22 mouse cellular contexts compared by ENCODE assay signal in the genomic region with DNA sequence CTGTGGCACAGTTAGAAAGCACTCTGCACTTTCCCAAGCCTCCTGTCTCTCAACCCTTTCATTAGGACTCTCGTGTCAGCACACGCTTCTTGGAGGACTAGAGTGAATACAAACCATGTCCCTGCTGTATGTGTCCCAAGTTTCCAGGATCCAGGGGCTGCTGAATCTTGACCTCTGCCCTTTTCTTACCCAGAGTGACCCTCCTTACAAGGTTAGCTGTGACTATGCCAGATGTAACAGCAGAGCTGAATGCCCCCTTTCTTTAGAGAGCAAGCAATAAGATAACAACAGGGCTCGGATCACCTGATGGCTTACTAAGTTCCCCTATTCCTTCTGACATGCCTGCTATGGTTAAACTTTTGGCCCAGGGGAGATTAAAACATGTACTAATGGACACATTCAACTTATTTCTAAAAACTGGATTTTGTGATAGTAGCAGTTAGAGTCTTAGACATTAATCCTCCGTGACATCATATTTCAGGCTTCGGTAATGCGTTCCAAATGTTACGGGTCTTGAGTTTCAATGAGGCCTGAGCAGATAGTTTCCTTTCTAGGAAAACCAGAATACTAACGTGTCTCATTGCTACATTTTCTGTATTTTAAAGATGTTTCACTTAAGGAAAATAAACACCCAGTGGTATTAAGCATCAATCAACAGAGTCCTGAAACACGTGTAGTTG.
DNase-seq lines count a peak whose midpoint lies in the region; ATAC-seq and TF ChIP-seq lines count a peak whose summit lies in the region.
"Had no signal": no experiment of that assay in that cellular context is flagged by ENCODE, and none has a peak within 500 bp of the region (broad histone marks: within the 10 kb centered on the region; RNA-seq: fewer than 3 reads in every experiment).

No protein-coding gene starts in this region.

- H3K36me3 ChIP-seq in hindbrain, embryonic 14.5 days (replicated peaks; ENCODE audit: control insufficient read depth, insufficient read depth): no peaks in the 10 kb centered on the region
- no peaks in the 10 kb centered on the region for H3K36me3 ChIP-seq in hindbrain, embryonic 13.5 days
- H3K36me3 ChIP-seq in embryonic facial prominence, embryonic 11.5 days (replicated peaks; ENCODE audit: control insufficient read depth, insufficient read depth, low read depth, low read length): no peaks in the 10 kb centered on the region
- H3K36me3 ChIP-seq in limb, embryonic 14.5 days (ENCODE audit: control insufficient read depth, insufficient read depth, low read length): no peaks in the 10 kb centered on the region
- no peaks in the 10 kb centered on the region for H3K36me3 ChIP-seq in forebrain, embryonic 13.5 days (ENCODE audit: poor library complexity, severe bottlenecking)
- H3K36me3 ChIP-seq: embryonic facial prominence, embryonic 13.5 days; heart, embryonic 10.5 days had no signal

- no peak overlapping the region for H3K27ac ChIP-seq in hindbrain, embryonic 14.5 days
- H3K27ac ChIP-seq in hindbrain, embryonic 13.5 days: no peak overlapping the region
- H3K27ac ChIP-seq in embryonic facial prominence, embryonic 11.5 days (replicated peaks; ENCODE audit: low read depth, low read length): no peak overlapping the region
- no peak overlapping the region for H3K27ac ChIP-seq in limb, embryonic 14.5 days (replicated peaks; ENCODE audit: low read depth, low read length)
- H3K27ac ChIP-seq in forebrain, embryonic 13.5 days: no peak overlapping the region
- H3K27ac ChIP-seq: embryonic facial prominence, embryonic 13.5 days; heart, embryonic 10.5 days; hindbrain, postnatal 0 days had no signal

- peak; percentile 2 for DNase-seq in hindbrain, embryonic 14.5 days (ENCODE audit: low spot score)
- peak; percentile 69 for DNase-seq in embryo, embryonic 11 days
- DNase-seq in embryonic facial prominence, embryonic 11.5 days (ENCODE audit: low spot score): peak; percentile 89
- peak; percentile 19 for DNase-seq in limb, embryonic 14.5 days (ENCODE audit: low spot score)
- no peak for DNase-seq in lung, postnatal 36 days
- no peak for DNase-seq in kidney, adult 8-10 months
- DNase-seq: adrenal gland, postnatal 14 days; cerebellum, adult 18-20 months; cerebellum, adult 9-11 months; gastrocnemius, postnatal 36 days; heart, adult 18-20 months; heart, postnatal 14 days; kidney, adult 11 months had no signal

- no peaks in the 10 kb centered on the region for H3K4me1 ChIP-seq in hindbrain, embryonic 14.5 days (replicated peaks; ENCODE audit: control insufficient read depth, insufficient read depth, low read length)
- no peaks in the 10 kb centered on the region for H3K4me1 ChIP-seq in hindbrain, embryonic 13.5 days (replicated peaks)
- no peaks in the 10 kb centered on the region for H3K4me1 ChIP-seq in embryonic facial prominence, embryonic 11.5 days (ENCODE audit: control insufficient read depth, insufficient read depth, low read length)
- H3K4me1 ChIP-seq in limb, embryonic 14.5 days (ENCODE audit: control insufficient read depth, insufficient read depth, low read length): no peaks in the 10 kb centered on the region
- 0 out of 2 replicates have a peak, but pooled peaks cover 4% of the 10 kb centered on the region for H3K4me1 ChIP-seq in forebrain, embryonic 13.5 days
- H3K4me1 ChIP-seq: heart, embryonic 10.5 days had no signal

- TF ChIP-seq POLR2A in limb, embryonic 14.5 days (IDR thresholded peaks at IDR 0.05; ENCODE audit: borderline replicate concordance, extremely low read depth, insufficient read depth, insufficient read length): no peak

- 77% methylated on average over 9 of the region's 9 CpGs for WGBS in hindbrain, embryonic 14.5 days
- WGBS in hindbrain, embryonic 13.5 days: 75% methylated on average over 9 of the region's 9 CpGs
- WGBS in embryonic facial prominence, embryonic 11.5 days: 24% methylated on average over 9 of the region's 9 CpGs
- WGBS in limb, embryonic 14.5 days: 38% methylated on average over 9 of the region's 9 CpGs
- 83% methylated on average over 9 of the region's 9 CpGs for WGBS in forebrain, embryonic 13.5 days

- no peak for ATAC-seq in hindbrain, embryonic 14.5 days (ENCODE audit: low FRiP score)
- no peak for ATAC-seq in hindbrain, embryonic 13.5 days (ENCODE audit: low FRiP score)
- 0 out of 2 replicates have a peak, but pooled peaks have one; percentile 21 for ATAC-seq in embryonic facial prominence, embryonic 11.5 days (replicated peaks; ENCODE audit: insufficient number of reproducible peaks, low FRiP score, low TSS enrichment, low read depth)
- no peak for ATAC-seq in limb, embryonic 14.5 days (ENCODE audit: low FRiP score, low read depth)
- no peak for ATAC-seq in forebrain, embryonic 13.5 days
- ATAC-seq: activated CD4-positive, CD25-positive, alpha-beta regulatory T cell, adult 4 months; forebrain, embryonic 14.5 days; hindbrain, postnatal 0 days; Patski had no signal

- no peak overlapping the region for H3K9ac ChIP-seq in hindbrain, embryonic 14.5 days
- H3K9ac ChIP-seq in hindbrain, embryonic 13.5 days: no peak overlapping the region
- no peak overlapping the region for H3K9ac ChIP-seq in embryonic facial prominence, embryonic 11.5 days (replicated peaks; ENCODE audit: low read length)
- no peak overlapping the region for H3K9ac ChIP-seq in limb, embryonic 14.5 days (ENCODE audit: low read depth, low read length, severe bottlenecking)
- H3K9ac ChIP-seq in forebrain, embryonic 13.5 days: no peak overlapping the region
- H3K9ac ChIP-seq: embryonic facial prominence, embryonic 13.5 days had no signal

- no peak overlapping the region for H3K4me2 ChIP-seq in hindbrain, embryonic 14.5 days (replicated peaks)
- H3K4me2 ChIP-seq in hindbrain, embryonic 13.5 days: no peak overlapping the region
- no peak overlapping the region for H3K4me2 ChIP-seq in embryonic facial prominence, embryonic 11.5 days (ENCODE audit: low read depth, low read length)
- H3K4me2 ChIP-seq in limb, embryonic 14.5 days (replicated peaks; ENCODE audit: low read depth, low read length, severe bottlenecking): no peak overlapping the region
- no peak overlapping the region for H3K4me2 ChIP-seq in forebrain, embryonic 13.5 days
- H3K4me2 ChIP-seq: embryonic facial prominence, embryonic 13.5 days had no signal

- H3K9me3 ChIP-seq in hindbrain, embryonic 14.5 days (ENCODE audit: control insufficient read depth, low read length): no peaks in the 10 kb centered on the region
- no peaks in the 10 kb centered on the region for H3K9me3 ChIP-seq in hindbrain, embryonic 13.5 days
- H3K9me3 ChIP-seq in embryonic facial prominence, embryonic 11.5 days (replicated peaks; ENCODE audit: control insufficient read depth, low read length): no peaks in the 10 kb centered on the region
- no peaks in the 10 kb centered on the region for H3K9me3 ChIP-seq in limb, embryonic 14.5 days (ENCODE audit: control insufficient read depth, low read length)
- H3K9me3 ChIP-seq in forebrain, embryonic 13.5 days (replicated peaks): no peaks in the 10 kb centered on the region
- H3K9me3 ChIP-seq: heart, embryonic 10.5 days had no signal

- H3K4me3 ChIP-seq in hindbrain, embryonic 14.5 days (replicated peaks; ENCODE audit: low read length): no peak overlapping the region
- no peak overlapping the region for H3K4me3 ChIP-seq in hindbrain, embryonic 13.5 days
- no peak overlapping the region for H3K4me3 ChIP-seq in embryonic facial prominence, embryonic 11.5 days (ENCODE audit: low read depth, low read length)
- H3K4me3 ChIP-seq in limb, embryonic 14.5 days (replicated peaks; ENCODE audit: low read length): no peak overlapping the region
- H3K4me3 ChIP-seq in forebrain, embryonic 13.5 days: no peak overlapping the region
- H3K4me3 ChIP-seq: embryonic facial prominence, embryonic 13.5 days; heart, embryonic 10.5 days had no signal

- no peaks in the 10 kb centered on the region for H3K27me3 ChIP-seq in hindbrain, embryonic 14.5 days (ENCODE audit: control insufficient read depth, insufficient read depth, low read length)
- H3K27me3 ChIP-seq in hindbrain, embryonic 13.5 days: no peaks in the 10 kb centered on the region
- H3K27me3 ChIP-seq in embryonic facial prominence, embryonic 11.5 days (ENCODE audit: control insufficient read depth, insufficient read depth, low read length): no peaks in the 10 kb centered on the region; the same call in 1 of the 2 replicates
- no peaks in the 10 kb centered on the region for H3K27me3 ChIP-seq in limb, embryonic 14.5 days (ENCODE audit: control insufficient read depth, insufficient read depth, low read length)
- H3K27me3 ChIP-seq in forebrain, embryonic 13.5 days: no peaks in the 10 kb centered on the region
- H3K27me3 ChIP-seq: CH12.LX, Patski had no signal

Comparison
In these comparisons a context has a peak if more than half of its experiments do, and no peak if none do; other contexts are left out.
1. DNase-seq: peak in hindbrain, embryonic 14.5 days (single experiment), embryo, embryonic 11 days (single experiment), embryonic facial prominence, embryonic 11.5 days (single experiment) and limb, embryonic 14.5 days (single experiment); none in lung, postnatal 36 days (single experiment) and kidney, adult 8-10 months (0 of 2).